Comparison of ENCODE assay signal across 12 mouse cellular contexts in genomic region chr2:4635804-4636203, GRCm38 (mm10). TPM values are rescaled to one million over a fixed set of nuclear protein-coding genes. Genes with fewer than 3 reads are reported as not detected.
DNase-seq lines count a peak whose midpoint lies in the region; ATAC-seq and TF ChIP-seq lines count a peak whose summit lies in the region.
"Had no signal": no experiment of that assay in that cellular context is flagged by ENCODE, and none has a peak within 500 bp of the region (broad histone marks: within the 10 kb centered on the region; RNA-seq: fewer than 3 reads in every experiment).

No protein-coding gene starts in this region.

- no peak for ATAC-seq in heart, embryonic 12.5 days (ENCODE audit: insufficient number of reproducible peaks, low FRiP score)
- ATAC-seq in lung, embryonic 14.5 days (ENCODE audit: insufficient read depth), result no peak
- ATAC-seq in embryonic facial prominence, embryonic 14.5 days (ENCODE audit: low read depth), result no peak
- no peak for ATAC-seq in monocyte, adult 5-6 weeks (replicated peaks; ENCODE audit: insufficient number of reproducible peaks, low FRiP score, low TSS enrichment, poor library complexity, severe bottlenecking)

- no peaks in the 10 kb centered on the region for H3K27me3 ChIP-seq in heart, embryonic 12.5 days (replicated peaks)
- H3K27me3 ChIP-seq in lung, embryonic 14.5 days (ENCODE audit: insufficient read depth, low read length), result no peaks in the 10 kb centered on the region
- no peaks in the 10 kb centered on the region for H3K27me3 ChIP-seq in embryonic facial prominence, embryonic 14.5 days (replicated peaks; ENCODE audit: control insufficient read depth, insufficient read depth, low read length)
- H3K27me3 ChIP-seq: embryonic facial prominence, embryonic 15.5 days had no signal

- H3K9ac ChIP-seq in heart, embryonic 12.5 days, result no peak overlapping the region
- no peak overlapping the region for H3K9ac ChIP-seq in lung, embryonic 14.5 days
- H3K9ac ChIP-seq in embryonic facial prominence, embryonic 14.5 days (ENCODE audit: low read depth, low read length), result no peak overlapping the region
- H3K9ac ChIP-seq: embryonic facial prominence, embryonic 15.5 days had no signal

- TF ChIP-seq CTCF in lung, embryonic 14.5 days (IDR thresholded peaks at IDR 0.05; ENCODE audit: low read depth), result peak; percentile 46

- no peaks in the 10 kb centered on the region for H3K9me3 ChIP-seq in heart, embryonic 12.5 days (replicated peaks)
- H3K9me3 ChIP-seq in lung, embryonic 14.5 days (ENCODE audit: low read depth, low read length), result no peaks in the 10 kb centered on the region
- no peaks in the 10 kb centered on the region for H3K9me3 ChIP-seq in embryonic facial prominence, embryonic 14.5 days (ENCODE audit: control insufficient read depth, low read length)
- H3K9me3 ChIP-seq: embryonic facial prominence, embryonic 15.5 days had no signal

- 87% methylated on average over 8 of the region's 8 CpGs for WGBS in heart, embryonic 12.5 days
- WGBS in lung, embryonic 14.5 days, result 85% methylated on average over 8 of the region's 8 CpGs
- 87% methylated on average over 8 of the region's 8 CpGs for WGBS in embryonic facial prominence, embryonic 14.5 days

- H3K4me1 ChIP-seq in heart, embryonic 12.5 days (replicated peaks), result no peaks in the 10 kb centered on the region
- H3K4me1 ChIP-seq in lung, embryonic 14.5 days (ENCODE audit: insufficient read depth), result no peaks in the 10 kb centered on the region
- no peaks in the 10 kb centered on the region for H3K4me1 ChIP-seq in embryonic facial prominence, embryonic 14.5 days (ENCODE audit: control insufficient read depth, insufficient read depth, low read length)

- H3K4me2 ChIP-seq in heart, embryonic 12.5 days, result no peak overlapping the region
- H3K4me2 ChIP-seq in lung, embryonic 14.5 days, result no peak overlapping the region
- H3K4me2 ChIP-seq in embryonic facial prominence, embryonic 14.5 days (ENCODE audit: low read depth, low read length), result no peak overlapping the region
- H3K4me2 ChIP-seq: embryonic facial prominence, embryonic 15.5 days had no signal

- no peak overlapping the region for H3K27ac ChIP-seq in heart, embryonic 12.5 days (ENCODE audit: poor library complexity, severe bottlenecking)
- H3K27ac ChIP-seq in lung, embryonic 14.5 days (ENCODE audit: low read depth), result no peak overlapping the region
- no peak overlapping the region for H3K27ac ChIP-seq in embryonic facial prominence, embryonic 14.5 days (replicated peaks; ENCODE audit: low read depth, low read length)

- H3K4me3 ChIP-seq in heart, embryonic 12.5 days, result no peak overlapping the region
- no peak overlapping the region for H3K4me3 ChIP-seq in lung, embryonic 14.5 days (ENCODE audit: low read depth, low read length)
- no peak overlapping the region for H3K4me3 ChIP-seq in embryonic facial prominence, embryonic 14.5 days (ENCODE audit: low read depth, low read length)
- H3K4me3 ChIP-seq: embryonic facial prominence, embryonic 15.5 days had no signal

- peak; percentile 28 for DNase-seq in heart, postnatal 4 days
- DNase-seq in lung, embryonic 14.5 days, result peak; percentile 53
- no peak for DNase-seq in lung, postnatal 25 days (ENCODE audit: low spot score)
- peak; percentile 49 for DNase-seq in NIH3T3 (ENCODE audit: low read depth)
- peak; percentile 28 for DNase-seq in embryonic facial prominence, embryonic 14.5 days (ENCODE audit: low spot score)
- DNase-seq: heart, postnatal 14 days; kidney, postnatal 10 days; lung, postnatal 4 days; thymus, postnatal 14 days had no signal

- peaks cover 84% of the 10 kb centered on the region for H3K36me3 ChIP-seq in heart, embryonic 12.5 days
- H3K36me3 ChIP-seq in lung, embryonic 14.5 days (ENCODE audit: insufficient read depth), result peaks cover 82% of the 10 kb centered on the region
- H3K36me3 ChIP-seq in embryonic facial prominence, embryonic 14.5 days (ENCODE audit: control insufficient read depth, insufficient read depth, low read length), result peaks cover 81% of the 10 kb centered on the region

RNA-seq across cellular contexts. Expression of gene Prpf18, which starts 16.1 kb away (rescaled TPM):
- 10 to 100 TPM; 29.5 to 35.2 TPM for total RNA-seq in heart, postnatal 4 days (2021)
- 35.7 and 36.1 TPM in 2 replicates for polyA plus RNA-seq in heart, embryonic 12.5 days (2016; fragmentation: Nextera tagmentation; extraction: Ambion mirVana)
- polyA plus RNA-seq in lung, embryonic 14.5 days (2014; fragmentation: Nextera tagmentation; extraction: Ambion mirVana), result 35.5 and 36.8 TPM in 2 replicates
- polyA plus RNA-seq in embryonic facial prominence, embryonic 14.5 days (2014; fragmentation: Nextera tagmentation; extraction: Ambion mirVana), result 29.3 and 31.9 TPM in 2 replicates
- total RNA-seq in monocyte, adult 5-6 weeks (2017), result 94.0 to 122 TPM (median 109 TPM) in 3 replicates
